Mouse (Mus musculus): ENCODE measurements around the gene Tenm4.

DNA sequence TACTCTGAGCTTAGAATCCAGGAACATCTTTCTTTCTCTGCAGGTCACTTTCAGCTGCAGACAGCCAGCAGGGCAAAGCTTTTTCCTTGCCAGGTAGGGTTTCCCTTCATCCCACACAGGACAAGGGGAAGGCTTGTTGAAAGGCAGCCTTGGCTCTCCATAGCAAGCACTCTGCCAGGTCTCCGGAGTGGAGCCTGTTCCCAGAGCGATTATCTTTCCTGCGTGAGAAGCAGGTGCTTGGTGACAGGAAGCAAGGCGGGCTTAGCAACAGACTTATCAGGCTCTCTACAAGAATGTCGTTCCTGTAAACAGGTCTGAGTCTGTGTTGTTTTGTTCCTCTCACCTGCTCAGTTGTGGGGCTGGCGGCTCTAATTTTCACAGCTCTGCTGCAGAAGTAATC is 186.5 kb downstream of the Tenm4 start:
- TF ChIP-seq CTCF (IDR thresholded peaks at IDR 0.05; ENCODE audit: low read depth, low read length) (no peak), POLR2A (IDR thresholded peaks at IDR 0.05; ENCODE audit: extremely low read depth, insufficient read depth, low read length) (no peak)

All from liver, adult 2 months (tissue).